Mouse (Mus musculus) liver, embryonic 12.5 days (tissue): ENCODE results near the gene T2. TPM values are rescaled to one million over a fixed set of nuclear protein-coding genes. Genes with fewer than 3 reads are reported as not detected.
A peak's percentile ranks its signal among the peaks of the same experiment; 100 is the strongest.
"Not testable (repeated sequence)": the region's sequence is repeated elsewhere in the genome, so short reads cannot be mapped to it uniquely, and the experiment has no call there.

Experiments
- ATAC-seq: fragments of 200-750 bp; cut with Nextera tagmentation; 2 replicates; pipeline ENCODE4 v1.8.0; 2017; ENCODE audit warnings: moderate number of reproducible peaks, mild to moderate bottlenecking, moderate library complexity
- H3K27ac ChIP-seq: fragments of 300-500 bp; sonication (generic); 2 replicates; pipeline ENCODE4 v1.5.1; 2016; ENCODE audit warnings: mild to moderate bottlenecking
- H3K27me3 ChIP-seq: fragments of 300-500 bp; sonication (generic); replicated peaks from 2 replicates; pipeline ENCODE4 v1.6.1; 2016; ENCODE audit warnings: mild to moderate bottlenecking, moderate library complexity
- H3K36me3 ChIP-seq: fragments of 300-500 bp; sonication (generic); 2 replicates; pipeline ENCODE4 v1.6.1; 2016; ENCODE audit warnings: mild to moderate bottlenecking, moderate library complexity
- H3K4me1 ChIP-seq: fragments of 300-500 bp; sonication (generic); 2 replicates; pipeline ENCODE4 v1.6.1; 2016
- H3K4me2 ChIP-seq: fragments of 300-500 bp; sonication (generic); 2 replicates; pipeline ENCODE4 v1.6.1; 2016; ENCODE audit warnings: mild to moderate bottlenecking, moderate library complexity
- H3K4me3 ChIP-seq: fragments of 300-500 bp; sonication (generic); 2 replicates; pipeline ENCODE4 v1.5.1; 2016; ENCODE audit warnings: mild to moderate bottlenecking, moderate library complexity
- H3K9ac ChIP-seq: fragments of 300-500 bp; sonication (generic); 2 replicates; pipeline ENCODE4 v1.6.1; 2016; ENCODE audit warnings: mild to moderate bottlenecking, moderate library complexity
- H3K9me3 ChIP-seq: fragments of 300-500 bp; sonication (generic); replicated peaks from 2 replicates; pipeline ENCODE4 v1.6.1; 2016; ENCODE audit warnings: mild to moderate bottlenecking, moderate library complexity
- WGBS: fragments of 180-500 bp; shearing (Covaris S2); methylation state at CpG from one replicate; pipeline ENCODE4 v1.1.7; 2016; ENCODE audit not compliant: insufficient replicate concordance; 5-methylcytosine and 5-hydroxymethylcytosine counted together
- polyA plus RNA-seq: library from polyadenylated mRNA; unstranded; fragments of >200 nt; fragmentation: Nextera tagmentation; extraction: Ambion mirVana; gene quantifications from 2 replicates; pipeline ENCODE4 v1.2.1, GENCODE M21; 2016

The T2 gene
- polyA plus RNA-seq: 0.08 and 0.15 TPM in 2 replicates

DNA sequence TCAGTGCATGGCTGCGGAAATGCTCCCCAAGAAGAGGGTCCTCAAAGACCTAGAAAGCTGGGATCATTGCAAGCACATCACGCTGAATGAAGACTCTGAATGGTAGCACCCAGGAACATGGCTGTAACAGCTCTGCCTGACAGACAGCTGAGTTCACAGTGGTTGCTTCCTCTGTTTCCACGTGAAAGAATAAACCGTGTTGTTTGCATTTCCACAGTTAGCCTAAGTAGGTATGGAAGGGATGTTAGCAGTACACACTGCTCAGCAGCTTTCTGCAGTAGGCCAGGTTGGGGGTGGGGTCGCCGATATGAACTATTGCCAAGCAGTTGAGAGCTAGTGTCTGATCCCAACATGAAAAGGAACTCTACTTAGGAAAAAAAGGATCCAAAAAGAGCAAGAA is at the start of gene T2:
Gene T2, plus strand, starts transcription at position 301 of the 400 bp plus-strand sequence.
- Histone ChIP-seq H3K27ac (no peak within 1 kb of the TSS), H3K27me3 (no peaks in the 10 kb centered on the region; the same call in 1 of the 2 replicates), H3K9me3 (no peaks in the 10 kb centered on the region), H3K4me2 (no peak within 1 kb of the TSS), H3K4me3 (no peak within 1 kb of the TSS), H3K36me3 (no peaks in the 10 kb centered on the region), H3K9ac (no peak within 1 kb of the TSS), H3K4me1 (no peaks in the 10 kb centered on the region)
- WGBS: 64% methylated on average over 6 of the region's 6 CpGs
- no peak for ATAC-seq

DNA sequence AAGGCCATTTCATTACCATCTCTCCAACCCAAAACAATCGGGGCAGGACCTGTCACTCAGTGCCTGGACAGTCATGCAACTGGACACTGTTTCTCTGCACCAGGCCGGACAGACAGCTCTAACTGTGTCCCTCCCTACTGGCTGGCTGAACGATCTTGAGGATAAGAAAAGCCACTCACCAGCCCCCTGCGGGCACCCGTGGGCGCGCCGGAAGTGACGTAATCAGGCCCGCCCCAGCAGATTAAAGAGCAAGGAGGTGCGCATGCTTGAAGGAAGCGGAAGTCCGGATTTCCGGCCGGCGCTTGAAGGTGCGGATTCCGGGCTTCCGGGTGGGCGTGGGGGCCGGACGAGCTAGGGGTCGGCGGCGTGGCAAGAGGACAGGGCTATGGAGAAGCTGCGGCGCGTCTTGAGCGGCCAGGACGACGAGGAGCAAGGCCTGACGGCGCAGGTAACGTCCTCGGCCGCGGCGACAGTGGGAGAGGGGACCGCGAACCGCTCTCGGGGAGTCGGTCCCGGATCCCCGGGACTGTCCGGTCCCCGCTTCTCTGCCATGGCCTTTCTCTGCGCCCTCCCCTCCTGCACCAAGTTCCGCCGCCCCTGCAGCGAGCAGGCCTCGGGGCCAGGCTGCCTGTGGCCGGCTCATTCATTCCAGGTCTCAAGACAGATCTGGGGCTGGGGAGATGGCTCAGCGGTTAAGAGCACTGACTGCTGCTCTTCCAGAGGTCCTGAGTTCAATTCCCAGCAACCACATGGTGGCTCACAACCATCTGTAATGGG is 44.8 kb upstream of the T2 start, which contains the start of gene Sft2d1:
Gene Sft2d1, plus strand, starts transcription at position 265 of the 777 bp plus-strand sequence.
- Histone ChIP-seq H3K27ac (peak within 1 kb of the TSS; percentile 71), H3K27me3 (no peaks in the 10 kb centered on the region; the same call in 1 of the 2 replicates), H3K4me2 (peak within 1 kb of the TSS; percentile 76), H3K9me3 (no peaks in the 10 kb centered on the region), H3K9ac (peak within 1 kb of the TSS; percentile 88), H3K36me3 (no peaks in the 10 kb centered on the region), H3K4me1 (peaks cover 25% of the 10 kb centered on the region), H3K4me3 (peak within 1 kb of the TSS; percentile 95)
- peak; percentile 97 for ATAC-seq
- 2% methylated on average over 47 of the region's 54 CpGs for WGBS

DNA sequence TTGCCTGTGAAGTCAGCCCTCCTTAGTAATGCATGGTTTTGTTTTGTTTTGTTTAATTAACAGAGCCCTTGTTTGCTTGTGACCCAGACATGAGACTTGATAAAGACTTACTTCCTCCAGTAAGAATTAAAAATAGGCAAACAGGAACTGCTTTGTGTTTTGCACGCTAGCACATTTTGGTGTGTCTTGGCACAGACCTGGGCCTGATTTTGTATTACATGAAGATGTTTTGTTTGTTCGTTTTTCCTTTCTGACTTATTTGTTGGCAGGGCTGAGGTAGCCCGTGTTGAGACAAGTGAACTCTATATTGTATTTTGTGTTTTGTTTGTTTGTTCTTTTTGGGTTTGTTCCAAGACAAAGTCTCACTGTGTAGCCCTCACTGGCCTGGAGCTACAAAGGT is 44.0 kb upstream of the T2 start:
- 20% methylated on average over 3 of the region's 3 CpGs for WGBS
- ATAC-seq: no peak
- Histone ChIP-seq H3K4me2 (peak overlapping the region; percentile 76), H3K4me3 (peak overlapping the region; percentile 95), H3K9ac (peak overlapping the region; percentile 88), H3K27ac (no peak overlapping the region), H3K4me1 (peaks cover 25% of the 10 kb centered on the region), H3K36me3 (no peaks in the 10 kb centered on the region; the same call in 1 of the 2 replicates), H3K27me3 (no peaks in the 10 kb centered on the region; the same call in 1 of the 2 replicates), H3K9me3 (no peaks in the 10 kb centered on the region)

DNA sequence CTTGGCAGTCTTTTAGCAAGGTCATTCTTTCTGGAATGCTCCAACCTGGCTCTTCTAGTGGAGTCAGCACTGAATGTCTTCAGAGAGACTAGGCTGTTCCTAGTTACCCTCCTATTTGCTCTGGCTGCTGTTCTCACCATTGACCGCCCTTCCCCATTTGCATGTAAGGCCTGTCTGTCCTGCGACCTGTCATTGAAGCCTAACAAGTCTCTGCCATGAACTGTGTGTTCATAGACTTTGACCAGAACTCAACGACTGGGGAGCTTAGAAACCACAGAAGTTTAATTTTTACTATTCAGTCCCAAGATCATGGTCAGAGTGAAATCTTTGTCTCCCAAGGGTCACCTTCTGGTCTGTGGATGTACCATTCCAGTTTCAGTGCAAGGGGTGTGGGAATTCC is 41.8 kb upstream of the T2 start:
- WGBS: 70% methylated on average over 3 of the region's 3 CpGs
- peaks cover 25% of the 10 kb centered on the region for H3K4me1 ChIP-seq

DNA sequence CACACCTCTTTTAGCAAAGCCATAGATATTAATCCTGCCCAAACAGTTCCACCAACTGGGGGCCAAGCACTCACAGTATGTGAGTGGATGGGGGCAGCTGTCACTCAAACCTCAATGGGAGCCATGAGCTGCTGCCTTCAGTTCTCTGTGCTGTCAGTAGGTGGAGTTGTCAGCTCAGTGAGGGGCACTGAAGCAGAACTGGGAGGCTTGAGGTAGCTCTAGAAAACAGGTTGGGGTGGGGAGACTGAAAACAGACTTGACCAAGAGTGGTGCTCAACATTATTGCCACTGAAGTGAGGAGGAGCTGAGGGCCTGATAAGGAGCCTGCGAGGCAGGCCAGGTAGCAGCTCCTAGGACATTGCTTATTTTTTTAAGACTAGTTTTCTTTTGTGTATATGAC is 39.5 kb upstream of the T2 start:
- ATAC-seq: no peak
- Histone ChIP-seq H3K9ac (no peak overlapping the region), H3K4me1 (peaks cover 25% of the 10 kb centered on the region), H3K4me2 (no peak overlapping the region), H3K27ac (no peak overlapping the region), H3K36me3 (peaks cover 15% of the 10 kb centered on the region), H3K27me3 (no peaks in the 10 kb centered on the region), H3K9me3 (no peaks in the 10 kb centered on the region), H3K4me3 (no peak overlapping the region)
- 80% methylated on average over 1 of the region's 1 CpGs for WGBS

More for the DNA sequence above, 41.8 kb upstream of the T2 start:
- no peaks in the 10 kb centered on the region for H3K9me3 ChIP-seq
- peaks cover 4% of the 10 kb centered on the region for H3K36me3 ChIP-seq
- no peak overlapping the region for H3K4me3 ChIP-seq
- H3K27ac ChIP-seq: no peak overlapping the region
- no peaks in the 10 kb centered on the region for H3K27me3 ChIP-seq
- H3K9ac ChIP-seq: no peak overlapping the region
- no peak overlapping the region for H3K4me2 ChIP-seq
- ATAC-seq: no peak

DNA sequence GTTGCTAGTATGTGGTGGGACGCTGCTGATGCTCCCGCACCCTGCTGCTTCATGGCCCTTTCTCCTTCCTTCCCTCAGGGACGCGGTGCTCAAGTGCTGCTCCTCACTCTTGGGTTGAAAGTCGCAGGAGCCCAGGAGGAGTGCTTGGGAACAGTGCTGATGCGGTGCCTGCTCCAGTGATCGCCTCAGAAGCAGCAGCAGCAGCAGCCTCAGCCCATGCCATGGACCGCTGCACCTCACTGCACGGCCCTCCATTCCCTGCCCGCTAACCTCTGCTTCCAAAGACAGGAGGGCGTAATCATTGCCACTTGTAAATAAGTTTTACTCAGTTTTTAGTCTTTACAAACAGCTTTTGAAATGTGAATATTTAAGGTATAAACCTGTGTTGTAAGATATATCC is 28.9 kb upstream of the T2 start:
- not testable (repeated sequence) for H3K9ac ChIP-seq, H3K4me3 ChIP-seq, ATAC-seq, H3K27me3 ChIP-seq, H3K4me2 ChIP-seq, H3K9me3 ChIP-seq, H3K4me1 ChIP-seq, H3K27ac ChIP-seq
- WGBS: 89% methylated on average over 10 of the region's 11 CpGs
- peaks cover 41% of the 10 kb centered on the region for H3K36me3 ChIP-seq

DNA sequence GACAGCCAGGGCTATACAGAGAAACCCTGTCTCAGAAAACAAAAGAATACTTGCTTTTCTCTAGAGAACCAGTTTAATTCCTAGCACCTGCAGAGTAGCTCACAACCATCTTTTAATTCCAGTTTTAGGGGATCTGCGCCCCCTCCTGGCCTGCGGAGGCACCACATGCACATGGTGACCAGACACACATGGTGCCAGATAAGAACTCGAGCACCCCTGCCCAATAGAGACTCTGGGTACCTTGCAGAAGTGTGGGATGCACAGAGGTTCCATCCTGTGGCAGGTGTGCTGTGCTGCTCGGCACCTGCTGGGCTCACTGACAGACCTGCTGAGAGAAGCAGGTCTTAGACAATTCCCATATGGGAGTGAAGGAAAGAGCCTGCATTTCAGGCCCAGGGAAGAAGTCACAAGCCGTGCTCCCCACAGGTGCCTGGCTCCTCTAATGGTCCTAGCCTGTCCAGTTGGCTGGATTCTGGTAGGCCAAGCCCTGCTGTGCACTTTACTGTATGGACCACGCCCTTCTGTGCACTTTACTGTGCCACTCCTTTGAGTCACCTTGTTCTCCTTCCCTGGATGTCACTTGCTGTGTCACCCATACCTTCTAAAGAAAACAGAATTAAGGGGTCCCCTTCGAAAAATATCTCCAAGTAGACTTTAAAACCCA is 27.1 kb upstream of the T2 start:
- Histone ChIP-seq H3K27me3 (no peaks in the 10 kb centered on the region), H3K9me3 (no peaks in the 10 kb centered on the region), H3K9ac (no peak overlapping the region), H3K4me3 (no peak overlapping the region), H3K4me1 (no peaks in the 10 kb centered on the region), H3K4me2 (no peak overlapping the region), H3K27ac (no peak overlapping the region), H3K36me3 (peaks cover 37% of the 10 kb centered on the region)
- no peak for ATAC-seq
- 57% methylated on average over 7 of the region's 7 CpGs for WGBS

DNA sequence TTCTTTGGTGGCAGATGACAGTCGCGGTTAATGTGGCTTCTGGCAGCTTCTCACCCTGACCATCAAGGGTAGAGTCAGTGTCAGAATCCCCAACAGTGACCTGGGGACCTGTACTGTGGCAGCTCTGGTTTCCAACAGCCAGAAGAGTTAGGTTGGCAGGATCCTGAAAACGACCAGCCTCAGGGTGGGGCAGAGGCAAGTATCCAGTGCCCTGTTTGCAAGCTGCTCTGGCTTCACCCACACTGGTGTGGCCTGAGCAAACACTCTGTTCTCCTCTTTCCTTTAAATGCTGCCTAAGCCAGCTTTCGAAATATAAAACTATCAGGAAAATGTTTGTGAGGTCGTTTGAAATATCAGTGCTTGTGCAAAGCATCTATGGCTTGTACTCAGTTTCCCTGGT is 25.2 kb upstream of the T2 start:
- no peaks in the 10 kb centered on the region for H3K27me3 ChIP-seq
- no peak overlapping the region for H3K4me3 ChIP-seq
- H3K4me2 ChIP-seq: no peak overlapping the region
- no peaks in the 10 kb centered on the region for H3K9me3 ChIP-seq
- H3K9ac ChIP-seq: no peak overlapping the region
- WGBS: 60% methylated on average over 5 of the region's 5 CpGs
- peaks cover 19% of the 10 kb centered on the region for H3K36me3 ChIP-seq
- no peak overlapping the region for H3K27ac ChIP-seq
- no peaks in the 10 kb centered on the region for H3K4me1 ChIP-seq
- no peak for ATAC-seq

DNA sequence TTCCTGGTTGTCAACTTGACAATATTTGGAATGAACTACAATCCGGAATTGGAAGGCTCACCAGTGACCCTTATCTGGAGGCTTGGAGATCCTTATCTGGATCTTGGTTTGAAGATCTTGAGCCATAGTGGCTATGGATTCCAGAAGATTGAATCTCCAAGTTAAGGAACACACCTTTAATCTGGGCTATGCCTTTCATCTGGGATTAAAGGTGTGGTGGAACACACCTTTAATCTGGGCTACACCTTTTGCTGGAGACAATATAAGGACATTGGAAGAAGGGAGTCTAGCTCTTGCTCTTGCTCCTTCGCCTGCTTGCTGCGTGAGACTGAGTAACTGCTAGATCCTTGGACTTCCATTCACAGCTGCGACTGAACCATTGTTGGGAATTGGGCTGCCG is 18.6 kb upstream of the T2 start, which contains the start of gene Prr18:
Gene Prr18, plus strand, starts transcription at position 301 of the 400 bp plus-strand sequence.
- not testable (repeated sequence) for H3K27ac ChIP-seq, H3K36me3 ChIP-seq, H3K9me3 ChIP-seq, H3K9ac ChIP-seq, ATAC-seq, H3K4me3 ChIP-seq, H3K4me2 ChIP-seq
- Histone ChIP-seq H3K4me1 (peaks cover 15% of the 10 kb centered on the region; the same call in 1 of the 2 replicates), H3K27me3 (peaks cover 44% of the 10 kb centered on the region)
- 73% methylated on average over 1 of the region's 5 CpGs for WGBS

DNA sequence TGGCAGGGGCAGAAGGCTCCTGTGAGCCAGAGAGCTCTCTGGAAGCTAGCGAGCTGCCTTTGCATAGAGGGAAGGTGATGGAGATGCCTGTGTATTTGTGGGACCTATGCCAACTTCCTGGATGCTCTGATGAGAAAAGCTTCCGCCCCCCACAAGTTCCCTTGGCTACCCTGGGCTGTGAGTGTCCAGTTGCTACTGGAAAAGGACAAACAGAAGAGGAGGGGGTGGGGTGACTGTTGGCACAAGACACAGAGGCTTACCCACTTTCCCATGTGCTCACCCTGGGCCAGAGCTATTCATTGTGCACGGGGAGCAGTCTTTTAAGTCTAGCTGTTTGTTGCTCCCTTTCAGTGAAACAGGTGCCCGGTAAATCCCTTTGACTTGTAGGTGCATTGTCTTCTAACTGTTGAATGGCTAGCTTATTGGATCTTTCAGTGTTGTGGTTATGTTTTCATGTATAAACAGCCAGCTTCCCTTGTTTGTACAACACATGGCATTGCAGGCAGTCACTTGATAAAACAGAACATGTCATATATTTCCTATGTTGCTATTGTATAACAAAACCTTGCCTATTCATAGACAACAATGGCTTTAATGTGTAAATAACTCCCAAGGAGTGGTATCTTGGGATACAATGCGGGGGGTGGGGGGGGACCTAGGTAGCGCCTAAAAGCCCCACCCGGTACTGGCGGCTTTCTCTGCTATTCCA is 16.0 kb upstream of the T2 start:
- H3K9ac ChIP-seq: no peak overlapping the region
- H3K4me2 ChIP-seq: no peak overlapping the region
- ATAC-seq: no peak
- H3K4me1 ChIP-seq: peaks cover 15% of the 10 kb centered on the region; the same call in 1 of the 2 replicates
- no peaks in the 10 kb centered on the region for H3K36me3 ChIP-seq
- no peaks in the 10 kb centered on the region for H3K9me3 ChIP-seq
- H3K4me3 ChIP-seq: no peak overlapping the region
- WGBS: 33% methylated on average over 8 of the region's 8 CpGs
- H3K27me3 ChIP-seq: peaks cover 62% of the 10 kb centered on the region
- H3K27ac ChIP-seq: no peak overlapping the region

DNA sequence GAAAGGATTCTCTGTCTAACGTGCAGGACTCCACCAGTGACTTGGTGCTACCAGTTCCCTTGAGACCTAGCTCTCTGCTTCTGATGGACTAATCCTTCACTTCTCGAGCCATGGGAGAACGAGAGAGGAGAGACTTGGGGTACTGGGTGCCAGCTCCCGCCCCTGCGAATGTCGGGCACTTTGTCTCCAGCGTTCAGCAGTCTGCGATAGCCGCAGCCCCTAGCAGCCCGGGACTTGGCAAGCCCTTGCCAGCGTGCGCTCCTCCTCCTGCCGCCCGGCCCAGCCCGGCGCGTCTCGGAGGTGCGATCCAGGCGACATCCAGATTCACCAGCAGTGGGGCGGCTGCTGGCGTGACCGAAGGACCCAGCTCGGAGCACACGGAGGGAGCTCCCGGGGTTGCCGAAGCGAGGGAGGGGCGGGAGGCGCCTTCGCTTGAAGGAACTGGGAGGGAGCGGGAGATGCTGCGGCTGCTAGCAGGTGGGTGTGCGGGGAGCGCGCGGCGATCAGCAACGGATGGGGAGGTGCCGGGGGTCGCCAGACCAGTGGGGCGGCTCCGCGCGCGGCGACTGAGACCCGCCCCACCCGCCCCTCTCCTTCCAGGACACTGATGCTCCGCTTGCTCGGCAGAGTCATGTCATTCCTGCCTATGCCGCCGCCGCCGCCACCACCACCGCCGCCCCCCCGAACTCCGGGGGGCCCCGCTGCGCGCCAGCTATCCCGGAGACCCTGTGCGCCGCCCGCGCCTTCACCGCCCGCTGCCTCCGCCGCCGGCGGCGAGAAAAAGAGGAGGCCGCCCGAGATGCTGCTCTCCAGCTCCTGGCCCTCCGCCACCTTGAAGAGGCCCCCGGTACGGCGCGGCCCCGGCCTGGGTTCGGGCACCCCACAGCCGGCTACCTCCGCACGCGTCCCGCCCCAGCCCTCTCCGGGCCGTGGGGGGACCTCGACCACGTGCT is 15.1 kb upstream of the T2 start:
- 2% methylated on average over 91 of the region's 92 CpGs for WGBS
- Histone ChIP-seq H3K27ac (no peak overlapping the region), H3K9me3 (no peaks in the 10 kb centered on the region), H3K36me3 (no peaks in the 10 kb centered on the region), H3K27me3 (peaks cover 62% of the 10 kb centered on the region), H3K9ac (no peak overlapping the region), H3K4me2 (peak overlapping the region; percentile 69), H3K4me1 (peaks cover 15% of the 10 kb centered on the region; the same call in 1 of the 2 replicates), H3K4me3 (peak overlapping the region; percentile 44)
- 0 out of 2 replicates have a peak, but pooled peaks have one; percentile 15 for ATAC-seq
